In genomic region chr11:76846878-76847222, GRCm38 (mm10) we compare ENCODE assay signal across 8 mouse cellular contexts. TPM values are rescaled to one million over a fixed set of nuclear protein-coding genes. Genes with fewer than 3 reads are reported as not detected.
DNase-seq lines count a peak whose midpoint lies in the region; ATAC-seq lines count a peak whose summit lies in the region.

TSS of gene Cpd (minus strand) at chr11:76847018.

- peak; percentile 96 for ATAC-seq in heart, embryonic 13.5 days (ENCODE audit: extremely low read depth, insufficient number of reproducible peaks, low FRiP score, low TSS enrichment)
- peak; percentile 99 for ATAC-seq in liver, embryonic 12.5 days
- ATAC-seq in stomach, embryonic 15.5 days (ENCODE audit: insufficient read depth, low FRiP score, low read depth) = peak; percentile 100

- H3K9me3 ChIP-seq in heart, embryonic 13.5 days = no peaks in the 10 kb centered on the region
- peaks cover 6% of the 10 kb centered on the region; the same call in 1 of the 2 replicates for H3K9me3 ChIP-seq in liver, embryonic 12.5 days (replicated peaks)
- H3K9me3 ChIP-seq in stomach, embryonic 15.5 days = no peaks in the 10 kb centered on the region

- peaks cover 12% of the 10 kb centered on the region for H3K4me1 ChIP-seq in brown adipose tissue, adult 24 weeks (ENCODE audit: control insufficient read depth, insufficient read depth, insufficient read length, low read length)
- H3K4me1 ChIP-seq in heart, embryonic 13.5 days = peaks cover 43% of the 10 kb centered on the region
- peaks cover 44% of the 10 kb centered on the region for H3K4me1 ChIP-seq in liver, embryonic 12.5 days
- peaks cover 21% of the 10 kb centered on the region for H3K4me1 ChIP-seq in stomach, embryonic 15.5 days

- WGBS in heart, embryonic 13.5 days = 0% methylated on average over 29 of the region's 29 CpGs
- under 1% methylated on average over 29 of the region's 29 CpGs for WGBS in liver, embryonic 12.5 days (ENCODE audit: insufficient replicate concordance)
- WGBS in stomach, embryonic 15.5 days = under 1% methylated on average over 23 of the region's 29 CpGs

- peak within 1 kb of the TSS; percentile 100 for H3K4me2 ChIP-seq in heart, embryonic 13.5 days
- peak within 1 kb of the TSS; percentile 99 for H3K4me2 ChIP-seq in liver, embryonic 12.5 days
- H3K4me2 ChIP-seq in stomach, embryonic 15.5 days = peak within 1 kb of the TSS; percentile 96

- H3K27me3 ChIP-seq in heart, embryonic 13.5 days (replicated peaks) = no peaks in the 10 kb centered on the region
- H3K27me3 ChIP-seq in liver, embryonic 12.5 days (replicated peaks) = peaks cover 20% of the 10 kb centered on the region
- H3K27me3 ChIP-seq in stomach, embryonic 15.5 days (replicated peaks) = no peaks in the 10 kb centered on the region

- peak; percentile 88 for DNase-seq in CD4-positive, CD25-positive, alpha-beta regulatory T cell, adult 2 months (ENCODE audit: low read depth, low spot score)
- peak; percentile 63 for DNase-seq in fat pad, adult 2 months (ENCODE audit: extremely low read depth, low read depth, low spot score)
- DNase-seq in kidney, postnatal 10 days = peak; percentile 98
- peak; percentile 66 to 67 for DNase-seq in natural killer cell, adult 2 months (ENCODE audit: low spot score in 2 of 2)

- H3K36me3 ChIP-seq in heart, embryonic 13.5 days = no peaks in the 10 kb centered on the region
- H3K36me3 ChIP-seq in liver, embryonic 12.5 days = no peaks in the 10 kb centered on the region
- H3K36me3 ChIP-seq in stomach, embryonic 15.5 days = no peaks in the 10 kb centered on the region

- peak within 1 kb of the TSS; percentile 97 for H3K9ac ChIP-seq in heart, embryonic 13.5 days
- peak within 1 kb of the TSS; percentile 92 for H3K9ac ChIP-seq in liver, embryonic 12.5 days
- peak within 1 kb of the TSS; percentile 84 for H3K9ac ChIP-seq in stomach, embryonic 15.5 days

- peak within 1 kb of the TSS; percentile 94 for H3K4me3 ChIP-seq in brown adipose tissue, adult 24 weeks (ENCODE audit: insufficient read depth, low read depth, low read length)
- peak within 1 kb of the TSS; percentile 93 for H3K4me3 ChIP-seq in heart, embryonic 13.5 days
- peak within 1 kb of the TSS; percentile 94 for H3K4me3 ChIP-seq in liver, embryonic 12.5 days
- H3K4me3 ChIP-seq in stomach, embryonic 15.5 days (replicated peaks) = peak within 1 kb of the TSS; percentile 87

- H3K27ac ChIP-seq in brown adipose tissue, adult 24 weeks (replicated peaks; ENCODE audit: low read depth, low read length) = peak within 1 kb of the TSS; percentile 44
- H3K27ac ChIP-seq in heart, embryonic 13.5 days (replicated peaks) = peak within 1 kb of the TSS; percentile 91
- H3K27ac ChIP-seq in liver, embryonic 12.5 days = peak within 1 kb of the TSS; percentile 85
- peak within 1 kb of the TSS; percentile 91 for H3K27ac ChIP-seq in stomach, embryonic 15.5 days

RNA-seq across cellular contexts. Expression of gene Cpd, which starts in this region (rescaled TPM):
- polyA plus RNA-seq in brown adipose tissue, adult 24 weeks (2012; ENCODE audit: insufficient read depth, insufficient read length, missing spikeins) = 17.4 and 18.6 TPM in 2 replicates
- polyA plus RNA-seq in heart, embryonic 13.5 days (2015; fragmentation: Nextera tagmentation; extraction: Ambion mirVana) = 10.8 and 11.0 TPM in 2 replicates
- 10.5 and 11.3 TPM in 2 replicates for polyA plus RNA-seq in liver, embryonic 12.5 days (2016; fragmentation: Nextera tagmentation; extraction: Ambion mirVana)
- 12.5 and 13.3 TPM in 2 replicates for polyA plus RNA-seq in stomach, embryonic 15.5 days (2015; fragmentation: Nextera tagmentation; extraction: Ambion mirVana)

Comparison
In these comparisons a context has a peak if more than half of its experiments do, and no peak if none do; other contexts are left out.
1. Peak in every context shown above with its lines: DNase-seq, ATAC-seq, H3K4me3 ChIP-seq and H3K27ac ChIP-seq.